Mouse (Mus musculus) monocyte, adult 2 months (primary cell): Measurements from ENCODE around the gene Parp8.
"Not testable (repeated sequence)": the region's sequence is repeated elsewhere in the genome, so short reads cannot be mapped to it uniquely, and the experiment has no call there.

Experiments
- DNase-seq, 2 experiments: peaks; one replicate each; pipeline ENCODE4 v3.0.0; 2022; ENCODE audit warnings: low spot score in 2 of 2, low read depth in 1 of 2

Gene Parp8

DNA sequence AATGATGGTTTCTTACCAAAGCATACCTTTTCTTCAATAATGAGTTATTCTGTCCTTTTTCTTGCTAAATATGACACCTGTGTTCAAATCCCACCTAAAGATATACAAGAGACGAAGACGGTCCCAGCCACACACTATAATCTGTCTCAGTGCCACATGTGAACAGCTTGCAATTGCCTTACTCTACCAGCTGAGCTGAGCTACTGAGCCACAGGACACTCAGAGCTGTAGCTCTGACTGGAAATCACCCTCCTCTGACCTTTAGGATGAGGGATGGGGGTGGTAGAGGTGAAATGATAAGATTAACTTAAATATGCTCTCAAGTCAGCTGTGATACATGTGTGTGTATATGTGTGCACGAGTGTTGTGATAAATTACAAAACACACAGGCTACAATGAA lies 57.9 kb downstream of the Parp8 start:
- no peak for DNase-seq

DNA sequence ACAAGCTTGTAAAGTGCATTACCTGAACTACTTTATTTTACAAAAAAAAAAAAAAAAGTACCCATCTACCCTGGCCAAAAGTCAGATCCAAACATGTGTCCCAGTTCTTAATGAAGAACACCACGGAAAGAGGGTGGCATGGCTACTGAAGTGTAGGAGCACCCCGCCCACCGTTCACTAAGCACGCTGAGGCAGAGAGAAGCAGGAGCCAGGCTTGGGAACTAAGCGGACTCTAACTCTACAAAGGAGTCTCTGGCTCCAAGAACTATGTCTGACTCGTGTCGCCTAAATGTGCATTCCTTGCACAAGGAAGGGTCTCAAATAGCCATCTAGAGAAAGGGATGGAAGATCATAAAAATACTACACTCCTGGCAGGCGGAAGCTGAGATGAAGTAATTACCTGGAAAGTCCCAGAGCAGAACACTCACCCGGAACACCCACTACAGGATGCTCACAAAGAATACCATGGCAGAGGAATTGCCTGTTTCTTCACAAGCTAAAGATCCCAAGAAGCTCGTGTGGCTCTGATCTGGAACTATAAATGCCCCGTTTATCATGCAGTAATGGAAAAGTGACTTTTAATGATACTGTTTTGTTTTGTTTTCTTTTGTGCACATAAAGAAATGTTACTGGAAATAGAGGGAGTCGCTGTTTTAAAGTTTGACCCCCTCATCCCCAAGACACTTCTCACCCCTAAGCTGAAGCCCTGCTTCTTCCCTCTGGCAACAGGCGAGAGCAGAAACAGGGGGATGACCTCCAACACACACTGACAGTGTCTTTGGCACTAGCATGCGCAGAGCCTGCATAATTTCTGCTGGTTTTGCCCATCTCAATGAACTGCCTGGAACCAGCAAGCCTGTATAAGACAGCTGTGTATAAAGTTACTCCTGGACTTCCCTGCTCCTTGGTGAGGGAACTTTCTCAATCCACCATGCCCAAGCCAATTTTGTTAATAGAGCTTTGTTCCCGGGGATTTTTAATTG lies 62.6 kb downstream of the Parp8 start:
- no peak for DNase-seq

DNA sequence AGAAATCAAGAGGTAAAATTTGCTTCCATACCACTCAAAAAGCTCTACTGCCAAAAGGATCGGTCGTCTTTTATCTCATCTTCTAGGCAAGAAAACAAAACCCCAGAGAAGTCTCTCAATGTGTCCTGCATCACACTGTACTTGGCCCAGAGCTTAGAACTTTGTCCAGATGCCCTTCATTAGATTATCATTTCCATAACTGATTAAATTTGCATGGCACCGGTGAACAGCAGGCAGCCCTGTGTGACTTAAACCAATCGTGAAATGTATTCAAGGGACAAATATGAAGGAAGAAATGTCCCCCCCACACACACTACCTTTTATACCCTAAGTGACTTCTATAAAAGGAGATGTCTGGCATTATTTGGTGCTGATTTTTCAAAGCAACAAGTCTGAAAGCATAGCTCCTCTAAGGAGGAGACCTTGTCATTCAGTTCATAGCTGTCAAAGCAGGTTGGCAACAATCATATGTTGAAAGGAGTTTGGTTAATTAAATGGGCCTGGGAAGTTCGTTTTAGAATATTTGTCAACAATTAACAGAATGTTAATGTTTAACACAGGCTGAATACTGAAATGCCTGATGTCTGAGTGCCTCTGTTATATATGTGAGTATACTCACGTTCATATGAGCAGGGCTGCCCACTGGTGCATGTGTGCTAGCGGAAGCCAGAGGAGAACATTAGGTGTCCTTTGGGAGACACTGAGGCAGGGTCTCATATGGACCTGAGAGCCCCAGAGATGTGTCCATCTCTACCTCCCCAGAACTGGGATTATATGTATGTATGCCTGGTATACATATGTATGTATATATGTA lies 66.4 kb downstream of the Parp8 start:
- DNase-seq: no peak

DNA sequence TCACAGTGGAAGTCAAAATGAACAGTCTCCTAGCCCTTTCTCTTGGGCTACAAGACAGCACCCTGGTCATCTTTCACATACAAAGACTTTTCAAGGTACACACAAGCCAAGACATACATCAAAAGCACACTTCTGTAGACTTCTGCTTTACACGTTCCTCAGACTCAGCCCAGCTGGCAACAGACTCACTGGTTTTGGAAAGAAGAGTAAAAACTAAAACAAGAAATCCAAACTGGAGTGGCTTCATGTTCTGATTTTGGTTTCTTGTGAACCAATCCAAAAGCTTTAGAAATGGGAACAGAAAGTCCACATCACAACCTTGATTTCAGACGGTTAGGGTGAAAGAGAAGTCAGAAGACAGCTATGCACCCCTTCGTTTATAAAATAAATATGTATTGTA lies 67.8 kb downstream of the Parp8 start:
- DNase-seq: no peak

DNA sequence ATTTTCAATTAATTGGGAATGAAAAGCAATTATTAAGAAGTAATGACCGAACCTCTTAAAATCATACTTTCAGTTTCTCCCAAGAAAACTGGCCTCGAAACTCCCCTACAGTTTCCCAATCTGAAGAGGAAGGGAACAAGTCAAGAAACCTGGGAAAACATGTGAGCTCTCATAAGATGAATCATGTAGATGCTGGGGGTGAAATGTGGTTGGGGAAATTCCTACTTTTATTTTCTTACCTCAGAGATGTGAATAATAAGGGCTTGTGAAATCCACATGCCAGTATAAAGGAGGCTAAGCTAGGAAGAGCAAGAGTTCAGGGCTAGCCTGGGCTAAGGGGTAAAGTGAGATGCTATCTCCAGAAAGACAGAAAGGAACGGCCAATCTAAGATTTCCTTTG lies 74.0 kb downstream of the Parp8 start:
- no peak for DNase-seq

DNA sequence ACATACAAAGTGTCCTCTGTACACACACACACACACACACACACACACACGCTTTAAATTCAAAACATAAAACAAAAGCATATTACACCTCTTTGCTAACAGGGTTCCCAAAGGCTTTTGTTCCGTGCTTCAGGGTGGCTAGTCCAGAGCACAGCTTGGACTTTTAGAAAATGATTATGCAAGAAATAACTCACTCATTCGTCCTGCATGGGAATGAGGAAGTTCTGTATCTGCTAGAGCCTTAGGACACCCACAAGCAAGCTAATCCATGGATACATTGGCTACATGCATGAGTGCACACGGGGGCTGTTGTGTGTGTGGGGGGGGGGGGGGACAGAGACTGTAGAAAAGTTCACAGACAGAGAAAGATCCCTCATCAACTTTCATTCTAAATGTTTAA lies 75.8 kb downstream of the Parp8 start:
- no peak for DNase-seq

DNA sequence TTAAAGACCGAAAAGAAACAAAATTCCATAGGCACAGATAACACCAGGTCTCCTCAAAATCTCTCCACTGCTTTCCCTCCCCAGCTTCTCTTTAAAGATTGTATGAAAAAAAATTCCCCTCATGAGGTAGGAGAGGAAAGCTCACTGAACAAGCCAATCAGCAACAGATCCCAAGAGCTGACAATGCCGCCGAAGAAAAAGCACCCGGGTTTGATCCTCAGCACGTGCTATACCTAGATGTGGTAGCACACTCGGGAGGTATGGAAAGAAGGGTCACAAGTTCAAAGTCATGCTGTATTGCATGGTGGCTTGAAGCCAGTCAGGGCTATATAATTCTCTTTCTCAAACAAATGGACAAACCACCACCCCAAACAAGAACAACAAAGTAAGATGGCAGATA lies 76.3 kb downstream of the Parp8 start:
- no peak for DNase-seq

DNA sequence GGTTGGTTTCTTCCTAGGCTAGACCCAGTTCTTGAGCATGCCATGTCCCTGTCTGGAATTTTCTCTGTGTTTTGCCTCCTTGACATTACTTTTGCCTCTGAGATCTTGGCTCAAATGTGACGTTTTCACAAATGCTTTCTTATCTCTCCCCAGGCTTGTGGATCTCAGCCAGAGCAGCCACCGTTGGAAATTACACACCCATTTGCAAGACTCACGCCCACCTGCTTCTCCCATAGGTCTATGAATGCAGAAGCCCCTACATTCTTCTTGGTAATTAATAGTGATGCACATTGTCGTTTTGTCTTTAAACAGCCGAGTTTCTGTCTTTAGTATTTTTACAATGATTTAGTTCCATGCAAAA lies 77.1 kb downstream of the Parp8 start:
- no peak for DNase-seq

DNA sequence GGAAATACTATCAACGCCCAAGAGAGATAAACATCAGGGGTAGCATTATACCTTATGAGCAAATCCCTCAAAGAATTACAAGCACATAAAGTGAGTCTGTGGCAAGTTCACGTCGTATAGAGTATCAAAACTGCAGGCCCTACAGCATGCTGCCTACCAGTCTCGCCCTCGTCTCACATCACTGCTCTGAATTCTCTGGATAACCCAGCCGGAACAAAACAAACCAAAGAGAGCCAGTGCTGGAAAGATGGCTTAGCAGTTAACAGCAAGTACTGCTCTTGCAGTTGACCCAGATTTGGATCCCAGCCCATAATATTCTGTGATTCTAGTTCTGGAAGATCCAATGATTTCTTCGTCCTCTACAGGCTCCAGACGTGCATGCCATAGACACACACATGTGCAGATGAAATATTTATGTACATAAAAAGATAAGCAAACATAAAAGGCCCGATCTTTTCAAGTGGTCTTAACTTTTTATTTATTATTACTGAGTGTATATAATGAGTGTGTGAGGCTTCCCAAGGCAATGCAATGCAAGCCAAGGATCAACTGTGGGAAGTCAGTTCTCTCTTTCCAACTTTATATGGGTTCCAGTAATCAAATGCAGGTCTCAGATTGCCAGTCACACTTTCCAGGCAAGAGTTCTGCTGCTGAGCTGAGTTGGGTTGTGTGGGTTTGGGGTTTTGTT lies 77.6 kb downstream of the Parp8 start:
- no peak for DNase-seq

DNA sequence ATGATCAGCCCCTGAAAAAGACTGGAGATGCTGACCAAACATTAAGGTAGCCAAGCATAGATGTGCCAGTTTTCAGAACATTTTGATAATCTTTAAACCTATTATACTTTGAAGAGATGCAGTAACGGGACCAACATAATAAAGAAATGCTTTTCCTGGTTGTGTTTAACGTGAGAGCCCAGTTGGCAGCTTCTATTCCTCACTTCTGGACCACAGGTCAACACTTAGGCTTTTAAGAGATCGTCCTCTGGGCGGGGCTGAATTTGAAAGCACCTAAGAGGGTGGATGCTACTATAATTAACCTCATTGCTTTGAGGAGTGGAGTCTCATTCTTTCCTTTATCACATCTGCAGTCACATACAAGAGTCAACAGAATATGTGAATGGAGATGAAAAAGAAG lies 78.8 kb downstream of the Parp8 start:
- no peak for DNase-seq

DNA sequence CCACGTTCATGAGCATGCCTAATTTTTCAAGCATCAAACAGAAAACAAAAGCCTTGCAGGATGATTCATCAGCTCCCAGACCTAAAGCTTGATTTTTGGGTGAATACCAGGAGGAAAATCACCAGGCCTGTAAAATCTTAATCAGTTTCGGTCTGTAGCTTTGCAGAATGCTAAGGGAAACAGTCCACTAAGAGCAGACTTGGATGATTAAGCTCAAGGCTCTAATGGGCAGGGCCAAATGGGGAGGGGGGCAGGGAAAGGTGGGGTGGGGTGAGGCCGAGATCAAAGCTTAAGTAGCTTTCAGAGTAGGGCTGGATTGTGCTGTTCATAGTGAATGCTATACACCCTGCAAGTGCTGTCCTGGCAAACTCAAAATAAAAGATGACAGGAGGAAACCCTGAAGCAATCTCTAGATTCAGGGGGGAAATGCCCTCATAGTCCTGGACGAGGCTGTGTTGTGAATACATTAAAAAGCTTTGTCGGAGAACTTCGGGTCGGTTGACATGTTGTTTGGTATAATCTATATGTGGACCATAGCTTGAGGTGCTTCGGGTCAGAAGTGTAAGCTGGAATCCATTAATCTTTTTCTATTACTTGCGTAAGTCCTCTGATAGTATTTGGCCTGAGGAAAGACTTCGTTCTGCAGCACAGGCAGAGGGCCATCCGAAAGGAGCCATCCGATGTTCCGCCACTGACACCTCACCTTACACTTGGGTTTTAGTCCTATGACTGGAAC lies 83.9 kb downstream of the Parp8 start:
- no peak for DNase-seq

DNA sequence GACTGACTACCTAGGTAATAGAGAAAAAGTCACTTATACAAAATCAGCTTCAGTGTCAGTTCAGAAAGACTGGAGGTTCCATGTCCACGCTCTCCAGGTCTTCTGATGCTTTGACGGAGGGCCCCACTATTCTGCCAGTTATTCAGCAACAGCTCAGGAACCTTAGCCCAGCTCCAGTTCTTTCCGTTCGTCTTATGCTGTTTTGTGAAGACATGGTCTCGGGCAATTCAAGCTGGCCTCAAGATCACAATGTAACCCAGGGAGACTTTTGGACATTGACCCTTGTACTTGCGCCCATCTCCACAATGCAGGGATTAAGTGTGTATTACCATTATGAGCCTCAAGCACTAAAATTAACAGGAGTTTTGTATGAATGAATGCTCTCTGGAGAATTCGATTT lies 84.6 kb downstream of the Parp8 start:
- no peak for DNase-seq

DNA sequence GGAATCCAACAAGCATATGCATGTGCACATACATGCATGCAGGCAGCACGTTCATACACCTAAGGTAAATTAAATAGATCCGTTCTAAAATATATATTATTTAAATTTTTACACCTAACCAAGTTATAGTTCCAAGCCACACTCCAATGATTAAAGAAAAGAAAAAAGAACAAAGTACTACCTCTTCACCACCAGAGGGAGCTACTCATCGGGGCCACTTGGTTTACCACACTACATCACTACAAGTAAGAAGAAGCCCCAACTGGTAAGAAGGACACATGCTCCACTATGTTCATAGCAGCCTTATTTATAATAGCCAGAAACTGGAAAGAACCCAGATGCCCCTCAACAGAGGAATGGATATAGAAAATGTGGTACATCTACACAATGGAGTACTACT lies 88.3 kb downstream of the Parp8 start:
- not testable (repeated sequence) for DNase-seq

DNA sequence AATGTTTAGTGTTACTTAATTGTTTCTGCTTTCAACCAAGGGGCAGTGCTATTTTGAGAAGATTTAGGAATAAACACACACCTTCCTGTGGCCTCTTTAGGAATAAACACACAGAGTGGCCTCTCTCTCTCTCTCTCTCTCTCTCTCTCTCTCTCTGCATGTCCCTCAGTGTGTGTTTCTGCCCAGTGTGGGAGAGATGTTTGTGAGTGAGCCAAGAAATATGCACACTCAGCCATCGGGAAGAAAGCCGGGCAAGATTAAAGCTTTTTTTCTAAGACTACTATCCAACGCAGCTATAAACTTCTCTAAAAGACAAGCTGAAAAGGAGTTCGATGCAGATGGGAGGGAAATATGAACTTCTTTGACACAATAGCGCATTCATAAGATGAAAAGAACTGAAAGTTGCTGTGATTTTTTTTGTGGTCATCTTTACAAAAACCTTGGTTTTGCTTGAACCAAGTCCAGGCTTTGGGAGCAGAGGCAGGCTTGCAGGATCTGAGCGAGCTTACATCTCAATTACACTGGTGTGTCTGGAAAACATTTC lies 107.9 kb downstream of the Parp8 start:
- DNase-seq: no peak

DNA sequence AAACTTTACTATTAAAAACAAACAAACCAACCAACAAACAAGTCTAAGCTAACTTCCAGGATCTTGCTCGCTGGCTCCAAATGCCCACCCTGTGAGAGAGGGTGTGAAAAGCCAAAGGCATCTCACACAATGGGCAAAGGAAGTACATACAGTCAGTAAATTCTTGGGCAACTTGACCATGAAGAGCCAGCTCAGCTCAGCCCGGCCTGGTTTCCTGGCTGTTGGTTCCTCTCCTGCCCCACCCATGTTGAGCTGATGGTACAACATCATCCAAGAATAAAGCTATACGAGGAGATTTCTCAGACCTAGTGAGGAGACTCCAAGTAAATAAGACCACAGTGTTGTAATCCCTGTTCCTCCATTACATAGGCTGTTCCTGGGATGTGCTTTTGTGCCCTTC lies 117.1 kb downstream of the Parp8 start:
- DNase-seq: no peak

DNA sequence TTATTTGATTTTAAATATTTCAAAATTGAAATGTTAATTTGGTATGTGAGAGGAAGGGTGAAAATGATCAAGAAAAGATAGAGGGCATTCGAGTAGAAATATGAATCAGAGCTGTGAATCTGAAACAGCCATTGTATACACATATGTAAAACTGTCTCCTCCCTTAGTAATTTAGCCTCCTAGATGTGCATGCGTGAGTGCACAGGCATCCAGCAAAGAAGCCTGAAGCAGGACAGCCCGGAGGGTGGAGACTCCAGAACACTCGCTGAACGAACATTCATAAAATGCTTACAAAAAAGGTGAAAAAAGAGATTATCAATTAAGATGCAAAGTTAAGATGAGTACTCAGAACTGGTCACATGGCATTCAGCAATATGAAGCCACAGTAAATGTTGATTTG lies 121.9 kb downstream of the Parp8 start:
- DNase-seq: no peak

DNA sequence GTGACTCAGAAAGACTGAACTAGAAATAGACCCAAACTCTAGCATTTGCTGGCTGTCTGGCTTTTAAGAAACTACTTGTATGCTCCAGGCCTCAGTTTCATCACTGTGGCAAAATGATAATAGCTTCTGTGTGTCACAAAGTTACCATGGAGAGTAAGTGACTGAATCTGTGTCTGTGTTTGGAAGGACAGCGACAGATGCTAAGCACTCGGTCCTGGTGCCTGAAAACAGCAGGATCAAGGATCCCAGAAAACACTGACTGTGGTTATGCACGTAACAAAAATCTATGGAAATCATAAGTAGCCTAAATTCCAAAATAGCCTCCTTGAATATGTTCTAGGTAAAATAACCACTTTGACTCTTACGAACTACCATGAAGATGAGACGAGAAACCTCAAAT lies 126.9 kb downstream of the Parp8 start:
- no peak for DNase-seq

DNA sequence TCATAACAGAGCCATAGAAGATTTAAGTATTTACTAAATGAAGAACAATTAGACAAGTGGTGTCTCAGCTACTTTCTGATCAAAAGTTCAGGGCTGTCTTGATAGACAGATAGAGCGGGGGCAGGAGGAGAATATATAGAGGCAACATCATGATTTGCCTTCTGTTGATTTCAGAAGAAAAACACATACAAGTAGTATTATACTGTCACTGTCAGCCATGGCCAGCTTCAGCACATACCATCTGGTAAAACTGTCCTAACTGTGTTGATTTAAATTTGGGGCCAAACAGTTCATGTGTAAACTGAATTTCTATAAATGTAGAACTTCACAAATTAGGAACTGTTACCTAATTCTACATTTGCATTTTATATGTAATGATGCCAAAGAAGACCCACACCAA lies 127.6 kb downstream of the Parp8 start:
- DNase-seq: no peak

DNA sequence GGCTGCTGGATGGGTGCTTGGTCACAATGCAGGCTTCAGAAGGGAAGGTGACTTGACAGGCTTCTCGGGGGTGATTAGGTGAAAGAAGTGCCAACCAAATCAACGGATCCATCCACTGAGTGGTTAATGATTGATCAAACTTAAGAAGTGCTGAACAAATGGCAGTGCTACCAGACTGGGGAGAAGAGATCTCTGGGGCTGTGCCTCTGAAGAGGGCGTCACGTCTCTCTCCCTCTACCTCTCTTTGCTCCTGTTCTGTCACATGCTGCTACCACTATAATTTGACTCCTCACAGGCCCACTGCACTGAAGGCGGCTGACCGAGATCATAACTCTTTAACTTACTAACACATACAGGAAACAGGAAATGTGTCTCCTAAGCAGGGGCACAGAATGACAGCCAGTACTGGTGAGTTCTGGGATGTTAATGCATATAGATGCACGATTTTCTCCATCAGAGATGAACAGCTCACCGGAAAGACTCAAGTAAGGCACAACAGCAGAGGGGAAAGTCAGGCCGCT lies 140.9 kb downstream of the Parp8 start:
- no peak for DNase-seq

DNA sequence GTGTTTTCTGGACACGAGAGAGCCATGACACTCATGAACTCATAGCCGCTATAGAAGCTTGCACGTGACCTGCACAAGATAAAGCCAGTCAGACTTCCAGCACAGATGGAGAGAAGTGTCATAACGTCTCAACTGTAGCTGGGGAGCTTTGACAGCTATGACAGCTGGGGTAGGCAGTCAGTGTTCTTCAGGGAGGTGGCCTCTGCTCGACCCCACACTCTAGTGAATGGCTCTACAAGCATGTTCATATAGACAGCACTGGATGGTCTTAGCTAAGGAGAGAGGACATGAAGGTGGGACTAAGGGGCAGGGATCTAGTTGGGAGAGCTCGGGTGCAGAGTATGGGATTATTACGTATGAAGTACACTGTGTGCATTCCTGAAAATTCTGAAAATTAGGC lies 143.1 kb downstream of the Parp8 start:
- DNase-seq: no peak
